Mouse (Mus musculus) hindbrain, embryonic 10.5 days (tissue): ENCODE results near the gene Ifrd2. TPM values are rescaled to one million over a fixed set of nuclear protein-coding genes. Genes with fewer than 3 reads are reported as not detected.

ENCODE experiments used
- DNase-seq: peaks from one replicate; pipeline ENCODE4 v3.0.0-alpha.2; 2017; ENCODE audit warnings: low spot score
- H3K27ac ChIP-seq: fragments of 300-500 bp; sonication (generic); 2 replicates; pipeline ENCODE4 v1.5.1; 2016; ENCODE audit warnings: mild to moderate bottlenecking, moderate library complexity
- H3K27me3 ChIP-seq: fragments of 300-500 bp; sonication (generic); 2 replicates; pipeline ENCODE4 v1.6.1; 2016; ENCODE audit warnings: mild to moderate bottlenecking; ENCODE audit not compliant: poor library complexity, insufficient read depth, severe bottlenecking
- H3K36me3 ChIP-seq: fragments of 300-500 bp; sonication (generic); 2 replicates; pipeline ENCODE4 v1.6.1; 2016; ENCODE audit warnings: mild to moderate bottlenecking, moderate library complexity
- H3K4me1 ChIP-seq: fragments of 300-500 bp; sonication (generic); replicated peaks from 2 replicates; pipeline ENCODE4 v1.6.1; 2016; ENCODE audit warnings: mild to moderate bottlenecking
- H3K4me3 ChIP-seq: fragments of 300-500 bp; sonication (generic); 2 replicates; pipeline ENCODE4 v1.5.1; 2016; ENCODE audit warnings: mild to moderate bottlenecking, moderate library complexity
- H3K9me3 ChIP-seq: fragments of 300-500 bp; sonication (generic); 2 replicates; pipeline ENCODE4 v1.6.1; 2016; ENCODE audit warnings: mild to moderate bottlenecking, moderate library complexity
- WGBS: fragments of 180-500 bp; shearing (Covaris S2); methylation state at CpG from one replicate; pipeline ENCODE4 v1.1.7; 2016; 5-methylcytosine and 5-hydroxymethylcytosine counted together
- polyA plus RNA-seq: library from polyadenylated mRNA; unstranded; fragments of >200 nt; fragmentation: Nextera tagmentation; extraction: Ambion mirVana; gene quantifications from 2 replicates; pipeline ENCODE4 v1.2.1, GENCODE M21; 2016

Ifrd2 gene
- polyA plus RNA-seq: 41.1 and 54.1 TPM in 2 replicates

- H3K9me3 ChIP-seq: no peaks in the 10 kb centered on the region
- H3K4me3 ChIP-seq: peak within 1 kb of the TSS; percentile 68
- peaks cover 42% of the 10 kb centered on the region for H3K4me1 ChIP-seq
- peak; percentile 96 for DNase-seq
- peak within 1 kb of the TSS; percentile 85 for H3K27ac ChIP-seq
- no peaks in the 10 kb centered on the region for H3K27me3 ChIP-seq
- WGBS: 15% methylated on average over 46 of the region's 46 CpGs
- H3K36me3 ChIP-seq: peaks cover 49% of the 10 kb centered on the region
These were observed at the start of gene Ifrd2 for GRCm38 (mm10) chr9:107586974-107587832. Gene Ifrd2 (plus strand): TSS chr9:107587642.

- 95% methylated on average over 7 of the region's 7 CpGs for WGBS
- no peak overlapping the region; the same call in 1 of the 2 replicates for H3K4me3 ChIP-seq
- no peak overlapping the region for H3K27ac ChIP-seq
- H3K27me3 ChIP-seq: no peaks in the 10 kb centered on the region
- H3K9me3 ChIP-seq: no peaks in the 10 kb centered on the region
- peaks cover 64% of the 10 kb centered on the region for H3K4me1 ChIP-seq
- H3K36me3 ChIP-seq: peaks cover 39% of the 10 kb centered on the region
- no peak for DNase-seq
These were observed 49.2 kb upstream of the Ifrd2 start for GRCm38 (mm10) chr9:107538231-107538630.

- no peak overlapping the region for H3K27ac ChIP-seq
- 93% methylated on average over 3 of the region's 3 CpGs for WGBS
- H3K4me3 ChIP-seq: no peak overlapping the region
- no peaks in the 10 kb centered on the region for H3K27me3 ChIP-seq
- H3K4me1 ChIP-seq: peaks cover 69% of the 10 kb centered on the region
- peaks cover 44% of the 10 kb centered on the region for H3K36me3 ChIP-seq
- no peak for DNase-seq
- H3K9me3 ChIP-seq: no peaks in the 10 kb centered on the region
These were observed 48.7 kb upstream of the Ifrd2 start for GRCm38 (mm10) chr9:107538711-107539110.

- H3K27me3 ChIP-seq: no peaks in the 10 kb centered on the region
- H3K4me1 ChIP-seq: peaks cover 62% of the 10 kb centered on the region
- WGBS: 94% methylated on average over 8 of the region's 8 CpGs
- H3K4me3 ChIP-seq: peak overlapping the region; percentile 73; the same call in 1 of the 2 replicates
- DNase-seq: no peak
- H3K9me3 ChIP-seq: no peaks in the 10 kb centered on the region
- no peak overlapping the region for H3K27ac ChIP-seq
- H3K36me3 ChIP-seq: peaks cover 56% of the 10 kb centered on the region
These were observed 47.5 kb upstream of the Ifrd2 start for GRCm38 (mm10) chr9:107539940-107540339.

- WGBS: 80% methylated on average over 4 of the region's 4 CpGs
- no peak for DNase-seq
- peaks cover 59% of the 10 kb centered on the region for H3K4me1 ChIP-seq
- H3K36me3 ChIP-seq: peaks cover 61% of the 10 kb centered on the region
- H3K27ac ChIP-seq: no peak overlapping the region
- peak overlapping the region; percentile 73 for H3K4me3 ChIP-seq
- no peaks in the 10 kb centered on the region for H3K9me3 ChIP-seq
- no peaks in the 10 kb centered on the region for H3K27me3 ChIP-seq
These were observed 47.0 kb upstream of the Ifrd2 start for GRCm38 (mm10) chr9:107540420-107540819.

GRCm38 (mm10) chr9:107541005-107541404, 46.4 kb upstream of the Ifrd2 start:
- H3K4me1 ChIP-seq: peaks cover 58% of the 10 kb centered on the region
- no peaks in the 10 kb centered on the region for H3K27me3 ChIP-seq
- WGBS: 40% methylated on average over 10 of the region's 10 CpGs
- H3K9me3 ChIP-seq: no peaks in the 10 kb centered on the region
- H3K27ac ChIP-seq: peak overlapping the region; percentile 90; the same call in 1 of the 2 replicates
- no peak for DNase-seq
- H3K4me3 ChIP-seq: peak overlapping the region; percentile 73
- H3K36me3 ChIP-seq: peaks cover 61% of the 10 kb centered on the region

- peak; percentile 96 for DNase-seq
- under 1% methylated on average over 46 of the region's 46 CpGs for WGBS
- H3K4me3 ChIP-seq: peak within 1 kb of the TSS; percentile 73
- no peaks in the 10 kb centered on the region for H3K27me3 ChIP-seq
- H3K9me3 ChIP-seq: no peaks in the 10 kb centered on the region
- peak within 1 kb of the TSS; percentile 90 for H3K27ac ChIP-seq
- H3K4me1 ChIP-seq: peaks cover 55% of the 10 kb centered on the region
- peaks cover 57% of the 10 kb centered on the region for H3K36me3 ChIP-seq
These were observed 45.7 kb upstream of the Ifrd2 start, which contains the start of the genes Cyb561d2 and Nprl2 for GRCm38 (mm10) chr9:107541474-107542351. Gene Cyb561d2 (minus strand): TSS chr9:107542193. Gene Nprl2 (plus strand): TSS chr9:107542226.

- DNase-seq: no peak
- Histone ChIP-seq H3K27ac (peak overlapping the region; percentile 90), H3K9me3 (no peaks in the 10 kb centered on the region), H3K4me3 (peak overlapping the region; percentile 73), H3K36me3 (peaks cover 56% of the 10 kb centered on the region), H3K4me1 (peaks cover 55% of the 10 kb centered on the region), H3K27me3 (peaks cover under 1% of the 10 kb centered on the region; the same call in 1 of the 2 replicates)
- WGBS: 1% methylated on average over 11 of the region's 11 CpGs
These were observed 45.1 kb upstream of the Ifrd2 start for GRCm38 (mm10) chr9:107542352-107542686.

GRCm38 (mm10) chr9:107542721-107543120, 44.7 kb upstream of the Ifrd2 start:
- H3K27me3 ChIP-seq: peaks cover 5% of the 10 kb centered on the region; the same call in 1 of the 2 replicates
- WGBS: 54% methylated on average over 8 of the region's 8 CpGs
- H3K27ac ChIP-seq: peak overlapping the region; percentile 90; the same call in 1 of the 2 replicates
- DNase-seq: no peak
- H3K4me1 ChIP-seq: peaks cover 55% of the 10 kb centered on the region
- H3K36me3 ChIP-seq: peaks cover 52% of the 10 kb centered on the region
- no peaks in the 10 kb centered on the region for H3K9me3 ChIP-seq
- H3K4me3 ChIP-seq: peak overlapping the region; percentile 73

GRCm38 (mm10) chr9:107543299-107543698, 44.1 kb upstream of the Ifrd2 start:
- Histone ChIP-seq H3K9me3 (no peaks in the 10 kb centered on the region), H3K27ac (no peak overlapping the region; the same call in 1 of the 2 replicates), H3K4me1 (peaks cover 57% of the 10 kb centered on the region), H3K27me3 (peaks cover 10% of the 10 kb centered on the region), H3K36me3 (peaks cover 47% of the 10 kb centered on the region), H3K4me3 (peak overlapping the region; percentile 73)
- no peak for DNase-seq
- WGBS: 86% methylated on average over 11 of the region's 11 CpGs

GRCm38 (mm10) chr9:107544196-107544700, 43.2 kb upstream of the Ifrd2 start:
- H3K4me3 ChIP-seq: no peak overlapping the region
- peaks cover 20% of the 10 kb centered on the region for H3K27me3 ChIP-seq
- H3K4me1 ChIP-seq: peaks cover 57% of the 10 kb centered on the region
- no peak overlapping the region for H3K27ac ChIP-seq
- no peaks in the 10 kb centered on the region for H3K9me3 ChIP-seq
- no peak for DNase-seq
- H3K36me3 ChIP-seq: peaks cover 37% of the 10 kb centered on the region
- 95% methylated on average over 17 of the region's 17 CpGs for WGBS

GRCm38 (mm10) chr9:107544729-107545128, 42.7 kb upstream of the Ifrd2 start:
- Histone ChIP-seq H3K9me3 (no peaks in the 10 kb centered on the region), H3K4me3 (no peak overlapping the region), H3K27ac (no peak overlapping the region), H3K36me3 (peaks cover 32% of the 10 kb centered on the region), H3K4me1 (peaks cover 57% of the 10 kb centered on the region), H3K27me3 (peaks cover 25% of the 10 kb centered on the region)
- 95% methylated on average over 12 of the region's 12 CpGs for WGBS
- no peak for DNase-seq
